Mouse (Mus musculus) limb, embryonic 12.5 days (tissue): Measurements from ENCODE around the gene Tigd4. TPM values are rescaled to one million over a fixed set of nuclear protein-coding genes. Genes with fewer than 3 reads are reported as not detected.

ENCODE experiments used
- ATAC-seq: fragments of 200-750 bp; cut with Nextera tagmentation; 2 replicates; pipeline ENCODE4 v1.8.0; 2017; ENCODE audit warnings: low read depth, moderate TSS enrichment; ENCODE audit not compliant: insufficient number of reproducible peaks, insufficient read depth, low FRiP score, low TSS enrichment
- H3K27ac ChIP-seq: fragments of 300-500 bp; sonication (generic); 2 replicates; pipeline ENCODE4 v1.5.1; 2016; ENCODE audit warnings: mild to moderate bottlenecking, moderate library complexity
- H3K27me3 ChIP-seq: fragments of 300-500 bp; sonication (generic); 2 replicates; pipeline ENCODE4 v1.6.1; 2016; ENCODE audit warnings: mild to moderate bottlenecking, moderate library complexity
- H3K36me3 ChIP-seq: fragments of 300-500 bp; sonication (generic); 2 replicates; pipeline ENCODE4 v1.6.1; 2016; ENCODE audit warnings: mild to moderate bottlenecking, moderate library complexity
- H3K4me1 ChIP-seq: fragments of 300-500 bp; sonication (generic); replicated peaks from 2 replicates; pipeline ENCODE4 v1.6.1; 2016
- H3K4me2 ChIP-seq: fragments of 300-500 bp; sonication (generic); 2 replicates; pipeline ENCODE4 v1.6.1; 2016; ENCODE audit warnings: mild to moderate bottlenecking, moderate library complexity
- H3K4me3 ChIP-seq: fragments of 300-500 bp; sonication (generic); replicated peaks from 2 replicates; pipeline ENCODE4 v1.5.1; 2016; ENCODE audit warnings: mild to moderate bottlenecking
- H3K9ac ChIP-seq: fragments of 300-500 bp; sonication (generic); replicated peaks from 2 replicates; pipeline ENCODE4 v1.6.1; 2016; ENCODE audit warnings: mild to moderate bottlenecking, moderate library complexity
- H3K9me3 ChIP-seq: fragments of 300-500 bp; sonication (generic); 2 replicates; pipeline ENCODE4 v1.6.1; 2016; ENCODE audit warnings: mild to moderate bottlenecking, moderate library complexity
- WGBS: fragments of 180-500 bp; shearing (Covaris S2); methylation state at CpG from one replicate; pipeline ENCODE4 v1.1.7; 2016; 5-methylcytosine and 5-hydroxymethylcytosine counted together
- polyA plus RNA-seq: library from polyadenylated mRNA; unstranded; fragments of >200 nt; fragmentation: Nextera tagmentation; extraction: Ambion mirVana; gene quantifications from 2 replicates; pipeline ENCODE4 v1.2.1, GENCODE M21; 2016

Gene Tigd4
- polyA plus RNA-seq, 1 experiment from 2014 or later: 0.09 TPM

DNA sequence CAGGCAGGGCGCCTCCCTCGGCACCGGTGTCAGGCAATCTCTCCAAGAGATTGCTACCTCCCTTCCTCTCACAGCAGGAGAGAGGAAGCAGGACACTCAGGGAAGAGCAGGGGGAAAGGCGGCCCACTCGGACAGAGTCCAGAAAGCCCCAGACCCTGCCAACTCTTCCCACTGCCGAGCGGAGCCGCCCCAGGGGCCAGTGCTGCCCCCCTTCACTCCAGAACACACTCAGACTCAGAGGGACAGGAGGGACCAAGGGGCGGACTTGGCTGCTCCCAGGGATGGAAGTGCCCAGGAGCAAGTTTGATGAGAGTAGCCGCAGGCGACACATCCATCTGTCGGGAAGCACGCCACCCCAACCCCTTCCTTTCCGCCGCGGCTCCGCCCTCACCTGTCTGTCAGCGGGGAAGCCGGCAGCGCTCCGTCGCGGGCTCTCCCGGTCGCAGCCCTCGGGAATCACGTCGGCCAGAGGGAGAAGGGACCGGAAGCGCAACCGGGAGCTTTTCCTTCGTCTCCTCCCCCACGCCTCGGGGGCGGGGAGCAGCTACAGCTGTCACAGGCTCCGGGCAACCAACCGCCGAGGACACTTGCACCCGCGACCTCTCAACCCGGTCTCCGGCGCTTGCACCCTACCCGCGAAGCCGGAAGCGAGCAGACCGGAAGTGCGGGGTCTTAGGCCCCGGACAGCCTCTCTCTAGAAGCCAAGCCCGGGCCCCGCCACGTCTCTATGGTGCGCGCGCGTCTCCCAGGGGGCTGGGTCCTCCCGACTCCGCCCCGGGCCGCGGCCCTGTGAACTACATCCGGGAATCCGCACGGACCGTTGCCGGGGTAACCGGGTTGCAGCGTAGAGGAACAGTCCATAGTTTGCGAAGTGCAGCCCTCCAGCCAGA, 11.1 kb upstream of the Tigd4 start, which contains the start of gene Arfip1:
Gene Arfip1 (minus strand): TSS at position 603 of the 890 bp plus-strand sequence.
- peak; percentile 98 for ATAC-seq
- H3K4me1 ChIP-seq: peaks cover 17% of the 10 kb centered on the region
- peak within 1 kb of the TSS; percentile 80 for H3K4me3 ChIP-seq
- H3K4me2 ChIP-seq: peak within 1 kb of the TSS; percentile 85
- under 1% methylated on average over 68 of the region's 70 CpGs for WGBS
- H3K27me3 ChIP-seq: no peaks in the 10 kb centered on the region
- peak within 1 kb of the TSS; percentile 88 for H3K27ac ChIP-seq
- H3K9me3 ChIP-seq: no peaks in the 10 kb centered on the region
- H3K36me3 ChIP-seq: no peaks in the 10 kb centered on the region
- H3K9ac ChIP-seq: peak within 1 kb of the TSS; percentile 81

DNA sequence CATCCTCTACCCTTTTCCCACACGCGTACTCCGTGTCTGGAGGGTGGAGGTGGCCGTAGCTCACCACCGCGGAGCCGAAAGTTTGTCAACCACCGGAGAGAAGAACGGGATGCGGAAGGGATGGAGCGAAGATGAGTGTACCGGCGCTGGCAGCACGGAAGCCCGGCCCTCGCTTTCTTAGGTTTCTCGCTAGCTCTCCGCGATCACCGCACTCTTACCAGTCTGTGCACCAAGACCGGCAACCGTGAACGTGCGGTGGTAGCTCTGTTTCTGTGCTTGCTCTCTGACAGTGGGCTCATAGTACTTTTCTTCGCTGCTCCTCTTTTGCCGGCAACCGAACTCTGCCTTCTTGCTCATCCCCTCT, 10.5 kb upstream of the Tigd4 start:
- Histone ChIP-seq H3K4me1 (peaks cover 17% of the 10 kb centered on the region), H3K9ac (peak overlapping the region; percentile 81), H3K4me2 (peak overlapping the region; percentile 85), H3K27me3 (no peaks in the 10 kb centered on the region), H3K9me3 (no peaks in the 10 kb centered on the region), H3K27ac (peak overlapping the region; percentile 88), H3K4me3 (peak overlapping the region; percentile 80), H3K36me3 (no peaks in the 10 kb centered on the region)
- no peak; the same call in 1 of the 2 replicates for ATAC-seq
- WGBS: under 1% methylated on average over 27 of the region's 27 CpGs

DNA sequence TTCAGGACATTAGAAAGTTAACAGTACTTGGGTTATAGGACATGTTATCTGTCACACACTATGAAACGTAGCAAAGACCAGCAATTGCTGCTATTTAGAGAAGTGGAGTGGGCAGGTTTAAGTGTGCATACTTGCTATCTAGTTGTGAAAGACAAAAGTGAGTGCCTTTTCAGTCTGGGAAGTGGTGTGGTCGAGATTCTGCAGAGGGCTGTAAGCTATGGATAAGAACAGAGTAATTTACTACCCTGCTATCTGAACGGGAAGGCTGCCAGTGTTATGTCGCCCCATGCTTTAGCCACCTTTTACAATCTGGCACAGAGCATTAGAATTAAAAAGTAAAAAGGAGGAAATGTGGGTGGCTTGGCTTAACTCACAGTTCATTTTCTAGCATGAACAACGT, 6.6 kb upstream of the Tigd4 start:
- no peak overlapping the region for H3K9ac ChIP-seq

DNA sequence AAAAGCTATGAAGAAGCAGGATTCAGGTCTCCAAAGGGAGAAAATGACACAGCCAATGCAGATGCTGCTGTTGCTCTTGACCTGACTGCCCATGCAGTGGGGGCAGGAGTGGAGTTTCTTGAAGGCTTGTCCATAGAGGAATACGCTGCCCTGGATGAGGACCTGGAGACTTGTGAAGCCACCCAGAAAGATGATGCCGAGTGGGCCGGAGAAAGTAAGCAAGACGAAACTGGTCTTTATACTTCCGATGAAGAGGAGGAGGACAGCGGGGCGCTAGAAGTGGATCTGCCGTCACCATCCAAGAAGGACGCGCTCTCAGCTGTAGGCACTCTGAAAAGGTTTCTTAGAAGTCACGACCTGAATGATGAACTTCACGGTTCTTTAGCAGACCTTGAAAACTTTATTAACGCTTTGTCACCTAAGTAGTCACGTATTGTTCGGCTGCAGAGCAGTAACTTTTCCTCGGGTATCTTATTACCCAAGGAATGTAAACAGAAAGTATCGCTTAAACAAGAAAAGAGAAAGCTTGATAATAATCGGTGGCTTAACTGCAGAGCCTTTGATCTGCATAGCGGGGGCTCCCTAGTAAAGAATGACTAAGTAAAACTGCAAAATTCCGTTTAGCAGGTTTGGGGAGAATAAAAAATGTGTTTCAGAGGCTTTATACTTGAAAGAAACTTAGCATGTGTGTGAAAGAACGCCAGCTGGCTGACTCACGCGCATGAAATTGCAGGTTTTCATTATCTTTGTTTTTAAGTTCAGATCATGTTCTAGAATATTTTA, 1.7 kb downstream of the Tigd4 start:
- Histone ChIP-seq H3K4me3 (peak overlapping the region; percentile 25), H3K9me3 (no peaks in the 10 kb centered on the region), H3K4me1 (no peaks in the 10 kb centered on the region), H3K4me2 (peak overlapping the region; percentile 51), H3K9ac (no peak overlapping the region), H3K27ac (no peak overlapping the region), H3K36me3 (no peaks in the 10 kb centered on the region), H3K27me3 (peaks cover 15% of the 10 kb centered on the region; the same call in 1 of the 2 replicates)
- no peak for ATAC-seq
- WGBS: 6% methylated on average over 23 of the region's 23 CpGs

More for the DNA sequence above, 6.6 kb upstream of the Tigd4 start:
- H3K27me3 ChIP-seq: no peaks in the 10 kb centered on the region
- H3K4me2 ChIP-seq: no peak overlapping the region
- H3K27ac ChIP-seq: no peak overlapping the region
- H3K36me3 ChIP-seq: no peaks in the 10 kb centered on the region
- no peak overlapping the region for H3K4me3 ChIP-seq
- 43% methylated on average over 5 of the region's 5 CpGs for WGBS
- H3K4me1 ChIP-seq: peaks cover 5% of the 10 kb centered on the region; the same call in 1 of the 2 replicates
- no peaks in the 10 kb centered on the region for H3K9me3 ChIP-seq
- no peak for ATAC-seq

DNA sequence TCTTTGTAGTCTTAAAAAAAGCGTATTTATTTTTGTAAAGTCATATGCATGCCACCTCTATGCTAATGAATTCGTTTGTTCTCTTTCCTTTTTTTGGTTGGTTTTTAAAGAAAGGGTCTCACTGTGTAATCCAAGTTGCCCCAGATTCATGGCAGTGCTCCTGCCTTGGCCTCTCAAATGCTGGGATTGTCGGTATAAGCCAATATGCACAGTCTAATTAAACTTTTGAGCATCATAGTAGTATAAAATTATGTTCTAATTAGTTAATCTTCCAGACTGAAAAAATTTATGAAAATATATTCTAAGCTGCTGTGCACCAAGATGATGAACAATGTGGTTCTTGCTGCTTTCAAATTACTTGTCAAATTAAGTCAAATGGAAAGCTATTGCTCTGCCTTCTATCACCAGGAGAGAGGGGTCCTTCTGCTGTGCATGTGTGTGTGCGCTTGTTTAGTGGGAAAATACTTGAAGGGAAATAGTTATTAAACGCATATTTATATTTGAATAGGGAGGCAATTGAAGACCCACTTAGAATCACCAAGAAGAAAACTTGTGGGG, 2.4 kb downstream of the Tigd4 start:
- H3K4me1 ChIP-seq: no peaks in the 10 kb centered on the region
- peak overlapping the region; percentile 51 for H3K4me2 ChIP-seq
- peaks cover 15% of the 10 kb centered on the region; the same call in 1 of the 2 replicates for H3K27me3 ChIP-seq
- 43% methylated on average over 5 of the region's 5 CpGs for WGBS
- no peak for ATAC-seq
- H3K27ac ChIP-seq: no peak overlapping the region
- H3K9me3 ChIP-seq: no peaks in the 10 kb centered on the region
- H3K9ac ChIP-seq: no peak overlapping the region
- no peaks in the 10 kb centered on the region for H3K36me3 ChIP-seq
- no peak overlapping the region for H3K4me3 ChIP-seq

DNA sequence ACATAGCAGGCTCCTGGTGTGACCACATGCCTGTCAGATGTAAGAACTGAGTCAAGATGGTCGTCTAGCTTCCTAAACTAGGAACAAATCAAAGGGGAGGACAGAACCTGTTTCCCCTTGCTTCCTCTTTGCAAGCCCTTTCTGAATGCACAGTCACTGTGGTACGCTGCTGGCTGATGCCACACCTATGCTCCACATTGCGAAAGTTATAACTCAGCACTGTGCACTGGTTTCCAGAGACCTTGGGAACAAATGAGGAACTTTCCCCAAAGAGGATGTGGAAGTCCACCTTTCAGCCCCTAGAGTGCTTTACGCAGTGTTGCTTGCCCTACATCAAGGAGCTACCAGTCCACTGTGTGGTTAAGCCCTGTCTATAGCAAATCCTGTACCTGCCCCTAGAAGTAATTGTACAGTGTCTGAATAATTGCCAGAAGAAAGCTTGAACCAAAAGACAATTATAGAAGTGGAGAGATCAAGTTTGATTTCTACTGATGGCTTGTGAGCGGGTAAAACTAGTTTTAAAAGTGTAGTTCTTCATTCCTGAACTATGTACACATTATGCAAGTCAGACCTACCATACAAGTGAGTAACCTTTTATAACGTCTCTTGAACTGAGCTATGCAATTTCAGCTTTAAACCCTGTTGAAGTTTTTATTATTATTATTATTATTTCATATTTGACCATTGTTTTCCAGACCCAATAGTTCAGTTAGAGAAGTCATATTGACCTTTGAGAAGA, 4.8 kb downstream of the Tigd4 start:
- no peaks in the 10 kb centered on the region for H3K36me3 ChIP-seq
- 84% methylated on average over 6 of the region's 6 CpGs for WGBS
- no peak overlapping the region for H3K4me3 ChIP-seq
- no peaks in the 10 kb centered on the region for H3K4me1 ChIP-seq
- no peak overlapping the region for H3K9ac ChIP-seq
- H3K27me3 ChIP-seq: peaks cover 15% of the 10 kb centered on the region; the same call in 1 of the 2 replicates
- H3K27ac ChIP-seq: no peak overlapping the region
- no peak for ATAC-seq
- H3K4me2 ChIP-seq: no peak overlapping the region
- H3K9me3 ChIP-seq: no peaks in the 10 kb centered on the region

DNA sequence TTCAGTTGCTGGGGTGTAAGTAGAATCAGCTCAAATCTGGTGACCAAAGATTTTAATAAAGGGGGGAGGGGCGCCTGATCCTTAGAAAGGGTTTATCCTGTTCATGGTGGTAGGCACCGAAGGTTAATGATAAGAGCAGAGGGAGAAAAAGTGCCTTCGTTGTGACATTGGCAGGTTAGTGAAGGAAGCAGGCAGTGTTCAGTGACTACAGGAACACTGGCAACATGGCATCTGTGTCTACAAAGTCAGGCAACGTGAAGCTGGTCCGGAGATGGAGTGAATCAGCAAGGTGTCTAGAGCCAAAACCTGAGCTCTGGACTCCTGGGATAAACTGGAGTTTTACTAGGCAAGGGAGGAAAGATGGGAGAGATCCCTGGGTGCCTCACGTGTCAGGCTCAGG, 5.4 kb downstream of the Tigd4 start:
- 81% methylated on average over 6 of the region's 6 CpGs for WGBS
- no peaks in the 10 kb centered on the region for H3K36me3 ChIP-seq
- no peak overlapping the region for H3K4me2 ChIP-seq
- H3K9me3 ChIP-seq: no peaks in the 10 kb centered on the region
- no peak overlapping the region for H3K27ac ChIP-seq
- no peak overlapping the region for H3K4me3 ChIP-seq
- H3K9ac ChIP-seq: no peak overlapping the region
- 0 out of 2 replicates have a peak, but pooled peaks cover 2% of the 10 kb centered on the region for H3K4me1 ChIP-seq
- ATAC-seq: no peak
- peaks cover 15% of the 10 kb centered on the region; the same call in 1 of the 2 replicates for H3K27me3 ChIP-seq

DNA sequence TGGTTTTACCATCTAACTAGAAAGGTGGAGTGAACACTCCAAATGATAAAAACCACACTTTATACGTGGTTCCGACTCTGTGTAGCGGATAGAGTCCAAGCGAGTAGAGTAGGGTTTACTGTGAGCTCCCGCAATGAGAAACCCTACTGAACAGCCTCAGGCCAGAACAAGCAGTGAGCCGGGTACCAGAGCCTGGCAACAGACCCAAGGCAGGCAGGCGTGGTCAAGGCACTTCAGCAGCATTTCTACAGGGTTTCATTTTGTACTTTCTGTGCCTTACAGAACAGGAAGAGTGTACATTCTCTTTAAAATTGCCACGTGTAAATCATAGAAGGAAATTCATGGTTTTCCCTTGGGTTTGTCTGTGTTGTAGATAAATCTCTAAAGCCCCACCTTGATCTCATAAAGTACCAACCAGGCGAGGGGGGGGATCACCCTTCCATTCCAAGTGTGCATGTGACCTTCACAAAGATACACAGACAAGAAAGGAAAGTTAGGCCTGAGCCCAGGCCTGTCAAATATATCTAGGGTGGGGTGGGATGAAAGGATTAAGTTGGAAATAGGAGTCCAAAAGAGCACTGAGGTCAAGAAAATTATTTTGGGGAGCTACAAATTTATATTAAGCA, 8.6 kb downstream of the Tigd4 start:
- Histone ChIP-seq H3K9me3 (peaks cover 6% of the 10 kb centered on the region; the same call in 1 of the 2 replicates), H3K4me2 (no peak overlapping the region), H3K4me1 (0 out of 2 replicates have a peak, but pooled peaks cover 4% of the 10 kb centered on the region), H3K4me3 (no peak overlapping the region), H3K9ac (no peak overlapping the region), H3K27ac (no peak overlapping the region), H3K27me3 (no peaks in the 10 kb centered on the region), H3K36me3 (no peaks in the 10 kb centered on the region)
- 79% methylated on average over 9 of the region's 9 CpGs for WGBS
- ATAC-seq: no peak

DNA sequence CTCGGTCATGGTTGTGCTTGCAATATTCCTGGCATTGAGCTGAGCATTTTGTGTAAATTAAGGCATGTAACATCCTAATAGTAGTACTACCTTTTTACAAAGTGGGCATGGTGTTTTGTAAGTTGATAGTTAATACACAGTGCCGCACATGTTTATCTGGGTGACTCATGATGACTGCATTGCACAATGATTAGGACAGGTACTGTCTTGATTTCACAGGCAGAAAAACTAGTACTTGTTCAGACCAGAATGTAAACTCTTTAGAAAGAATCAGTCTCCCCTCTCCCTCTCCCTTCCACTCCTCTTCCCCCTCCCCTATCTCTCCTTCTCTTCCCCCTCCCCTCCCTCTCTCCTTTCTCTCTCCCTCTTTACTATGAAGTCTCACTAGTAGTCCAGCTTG, 9.4 kb downstream of the Tigd4 start:
- 87% methylated on average over 2 of the region's 2 CpGs for WGBS
- Histone ChIP-seq H3K36me3 (no peaks in the 10 kb centered on the region), H3K4me1 (0 out of 2 replicates have a peak, but pooled peaks cover 4% of the 10 kb centered on the region), H3K27me3 (no peaks in the 10 kb centered on the region), H3K27ac (no peak overlapping the region), H3K9ac (no peak overlapping the region), H3K9me3 (peaks cover 6% of the 10 kb centered on the region; the same call in 1 of the 2 replicates), H3K4me2 (no peak overlapping the region), H3K4me3 (no peak overlapping the region)
- ATAC-seq: no peak

DNA sequence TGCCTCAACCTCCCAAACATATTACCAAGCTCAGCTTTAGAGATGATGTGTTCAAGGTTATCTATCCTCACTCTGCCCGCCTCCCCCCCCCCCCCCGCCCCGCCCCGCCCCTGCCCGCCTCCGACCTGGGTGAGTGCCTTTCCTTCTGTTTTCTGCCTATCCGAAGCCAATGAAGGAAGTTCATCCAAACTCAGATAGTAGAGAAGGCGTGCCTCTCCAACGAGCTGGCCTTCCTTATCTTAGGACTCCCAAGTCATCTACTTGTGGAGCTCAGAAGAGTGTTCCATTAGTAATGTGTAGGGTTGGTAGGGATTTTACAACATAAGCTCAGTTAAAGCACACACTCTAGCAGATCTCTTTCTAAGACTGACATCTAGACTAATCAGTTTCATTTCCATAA, 9.8 kb downstream of the Tigd4 start:
- Histone ChIP-seq H3K4me2 (no peak overlapping the region), H3K9me3 (peaks cover 6% of the 10 kb centered on the region; the same call in 1 of the 2 replicates), H3K27me3 (no peaks in the 10 kb centered on the region), H3K36me3 (no peaks in the 10 kb centered on the region), H3K4me1 (0 out of 2 replicates have a peak, but pooled peaks cover 4% of the 10 kb centered on the region), H3K27ac (no peak overlapping the region), H3K4me3 (no peak overlapping the region), H3K9ac (no peak overlapping the region)
- ATAC-seq: no peak
- WGBS: 83% methylated on average over 7 of the region's 9 CpGs
